Mouse (Mus musculus) neural tube, embryonic 14.5 days (tissue): ENCODE results near the gene Upk2. TPM values are rescaled to one million over a fixed set of nuclear protein-coding genes. Genes with fewer than 3 reads are reported as not detected.

Experiments
- ATAC-seq: fragments of 200-750 bp; cut with Nextera tagmentation; 2 replicates; pipeline ENCODE4 v1.8.0; 2017; ENCODE audit warnings: low read depth, mild to moderate bottlenecking, moderate TSS enrichment, moderate library complexity
- H3K27ac ChIP-seq: fragments of 300-500 bp; sonication (generic); 2 replicates; pipeline ENCODE4 v1.5.1; 2014; ENCODE audit warnings: low read depth, mild to moderate bottlenecking, control low read depth, low read length, moderate library complexity, mixed read lengths
- H3K27me3 ChIP-seq: fragments of 300-500 bp; sonication (generic); 2 replicates; pipeline ENCODE4 v1.6.1; 2014; ENCODE audit warnings: low read length; ENCODE audit not compliant: control insufficient read depth, insufficient read depth
- H3K36me3 ChIP-seq: fragments of 300-500 bp; sonication (generic); 2 replicates; pipeline ENCODE4 v1.6.1; 2014; ENCODE audit warnings: low read length, mixed read lengths; ENCODE audit not compliant: control insufficient read depth, insufficient read depth
- H3K4me1 ChIP-seq: fragments of 300-500 bp; sonication (generic); 2 replicates; pipeline ENCODE4 v1.6.1; 2014; ENCODE audit warnings: low read length; ENCODE audit not compliant: control insufficient read depth, insufficient read depth
- H3K4me2 ChIP-seq: fragments of 300-500 bp; sonication (generic); 2 replicates; pipeline ENCODE4 v1.6.1; 2014; ENCODE audit warnings: mild to moderate bottlenecking, low read depth, low read length, control low read depth
- H3K4me3 ChIP-seq: fragments of 300-500 bp; sonication (generic); 2 replicates; pipeline ENCODE4 v1.5.1; 2014; ENCODE audit warnings: low read depth, low read length, control low read depth, mixed read lengths
- H3K9ac ChIP-seq: fragments of 300-500 bp; sonication (generic); replicated peaks from 2 replicates; pipeline ENCODE4 v1.6.1; 2014; ENCODE audit warnings: low read depth, mild to moderate bottlenecking, control low read depth, low read length, mixed read lengths
- H3K9me3 ChIP-seq: fragments of 300-500 bp; sonication (generic); 2 replicates; pipeline ENCODE4 v1.6.1; 2016; ENCODE audit warnings: low read length; ENCODE audit not compliant: control insufficient read depth
- WGBS: fragments of 180-500 bp; shearing (Covaris S2); extraction: QIAGEN DNeasy Blood & Tissue Kit; methylation state at CpG from one replicate; pipeline ENCODE4 v1.1.7; 2014; 5-methylcytosine and 5-hydroxymethylcytosine counted together
- polyA plus RNA-seq: library from polyadenylated mRNA; unstranded; fragments of >200 nt; fragmentation: Nextera tagmentation; extraction: Ambion mirVana; gene quantifications from 2 replicates; pipeline ENCODE4 v1.2.1, GENCODE M21; 2014

Upk2 gene
- polyA plus RNA-seq, 1 experiment from 2014 or later: not detected

GRCm38 (mm10) chr9:44489651-44490085 is 34.9 kb upstream of the Upk2 start:
- peak; percentile 21; the same call in 1 of the 2 replicates for ATAC-seq
- Histone ChIP-seq H3K36me3 (no peaks in the 10 kb centered on the region), H3K27ac (peak overlapping the region; percentile 74; the same call in 1 of the 2 replicates), H3K4me1 (peaks cover 80% of the 10 kb centered on the region), H3K4me3 (no peak overlapping the region), H3K27me3 (no peaks in the 10 kb centered on the region), H3K9ac (no peak overlapping the region), H3K4me2 (peak overlapping the region; percentile 92), H3K9me3 (no peaks in the 10 kb centered on the region)
- WGBS: 5% methylated on average over 17 of the region's 17 CpGs

GRCm38 (mm10) chr9:44488855-44489381 is 34.1 kb upstream of the Upk2 start:
- no peaks in the 10 kb centered on the region for H3K36me3 ChIP-seq
- H3K9ac ChIP-seq: peak overlapping the region; percentile 34; the same call in 1 of the 2 replicates
- peak; percentile 22; the same call in 1 of the 2 replicates for ATAC-seq
- peak overlapping the region; percentile 92 for H3K4me2 ChIP-seq
- WGBS: 10% methylated on average over 3 of the region's 5 CpGs
- H3K4me3 ChIP-seq: peak overlapping the region; percentile 6; the same call in 1 of the 2 replicates
- peaks cover 79% of the 10 kb centered on the region for H3K4me1 ChIP-seq
- H3K27me3 ChIP-seq: no peaks in the 10 kb centered on the region
- H3K9me3 ChIP-seq: no peaks in the 10 kb centered on the region
- H3K27ac ChIP-seq: peak overlapping the region; percentile 74

GRCm38 (mm10) chr9:44488416-44488815 is 33.6 kb upstream of the Upk2 start:
- H3K27me3 ChIP-seq: no peaks in the 10 kb centered on the region
- H3K4me1 ChIP-seq: peaks cover 74% of the 10 kb centered on the region
- no peak for ATAC-seq
- H3K4me2 ChIP-seq: peak overlapping the region; percentile 92
- no peak overlapping the region for H3K9ac ChIP-seq
- H3K9me3 ChIP-seq: no peaks in the 10 kb centered on the region
- no peaks in the 10 kb centered on the region for H3K36me3 ChIP-seq
- WGBS: 23% methylated on average over 8 of the region's 8 CpGs
- H3K4me3 ChIP-seq: no peak overlapping the region; the same call in 1 of the 2 replicates
- peak overlapping the region; percentile 74; the same call in 1 of the 2 replicates for H3K27ac ChIP-seq

DNA sequence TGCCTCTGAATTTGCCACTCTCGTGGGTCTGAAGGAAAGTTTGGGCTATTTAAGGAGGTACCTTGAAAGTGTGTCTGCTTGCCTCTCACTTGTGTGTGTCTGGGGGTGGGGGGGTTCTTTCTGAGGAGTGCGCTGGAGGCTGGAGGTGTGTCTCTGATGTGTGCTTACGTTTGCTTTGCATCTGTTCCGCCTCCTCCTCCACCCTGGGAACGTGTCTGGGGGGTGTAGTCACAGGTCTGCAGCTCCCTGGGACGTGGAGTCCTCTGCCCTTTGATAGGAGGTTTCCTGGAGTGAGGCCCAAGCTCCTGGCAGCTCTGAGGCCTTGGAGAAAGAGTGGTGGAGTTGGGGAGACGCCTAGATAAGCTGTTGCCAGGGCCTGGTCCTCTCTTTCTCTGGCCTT is 32.7 kb upstream of the Upk2 start:
- Histone ChIP-seq H3K27me3 (no peaks in the 10 kb centered on the region), H3K4me3 (peak overlapping the region; percentile 4; the same call in 1 of the 2 replicates), H3K36me3 (no peaks in the 10 kb centered on the region), H3K4me1 (peaks cover 72% of the 10 kb centered on the region), H3K27ac (peak overlapping the region; percentile 29; the same call in 1 of the 2 replicates), H3K9me3 (no peaks in the 10 kb centered on the region), H3K9ac (no peak overlapping the region), H3K4me2 (peak overlapping the region; percentile 92)
- no peak for ATAC-seq
- WGBS: 17% methylated on average over 7 of the region's 7 CpGs

DNA sequence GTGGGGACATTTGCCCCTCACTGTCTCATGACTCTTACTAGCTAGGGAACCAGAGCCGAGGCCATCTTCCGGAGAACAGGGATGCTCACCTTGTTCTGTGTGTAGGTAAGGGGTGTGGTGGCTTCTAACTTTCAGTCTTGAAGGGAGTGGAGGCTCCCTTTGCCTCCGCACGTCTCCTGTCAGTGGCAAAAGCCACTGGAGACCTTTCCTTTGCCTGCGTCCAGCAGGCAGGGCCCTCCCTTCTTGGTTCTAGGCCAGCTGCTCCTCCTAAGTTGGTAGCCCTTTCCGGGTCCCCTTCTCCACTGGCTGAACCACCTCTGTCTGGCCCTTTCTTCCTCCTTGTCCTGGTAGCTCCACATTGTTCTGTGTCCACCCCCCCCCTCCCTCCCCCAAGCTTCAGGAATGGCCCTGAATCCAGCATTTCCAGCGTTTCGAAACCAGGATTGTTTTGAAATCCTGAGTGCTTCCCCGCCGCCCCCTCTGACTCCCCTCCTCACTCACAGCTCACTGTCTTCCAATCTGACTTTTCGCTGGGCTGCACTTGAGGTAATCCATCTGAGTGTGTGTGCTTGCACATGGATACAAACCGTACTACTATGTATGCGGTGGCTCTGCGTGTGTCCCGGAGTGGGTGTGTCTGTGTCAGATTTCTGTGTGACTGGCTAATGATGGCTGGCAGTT is 32.1 kb upstream of the Upk2 start:
- Histone ChIP-seq H3K9me3 (no peaks in the 10 kb centered on the region), H3K4me2 (peak overlapping the region; percentile 92), H3K27ac (no peak overlapping the region; the same call in 1 of the 2 replicates), H3K36me3 (no peaks in the 10 kb centered on the region), H3K27me3 (no peaks in the 10 kb centered on the region), H3K4me1 (peaks cover 72% of the 10 kb centered on the region), H3K4me3 (peak overlapping the region; percentile 15; the same call in 1 of the 2 replicates), H3K9ac (no peak overlapping the region)
- 25% methylated on average over 15 of the region's 15 CpGs for WGBS
- ATAC-seq: no peak

DNA sequence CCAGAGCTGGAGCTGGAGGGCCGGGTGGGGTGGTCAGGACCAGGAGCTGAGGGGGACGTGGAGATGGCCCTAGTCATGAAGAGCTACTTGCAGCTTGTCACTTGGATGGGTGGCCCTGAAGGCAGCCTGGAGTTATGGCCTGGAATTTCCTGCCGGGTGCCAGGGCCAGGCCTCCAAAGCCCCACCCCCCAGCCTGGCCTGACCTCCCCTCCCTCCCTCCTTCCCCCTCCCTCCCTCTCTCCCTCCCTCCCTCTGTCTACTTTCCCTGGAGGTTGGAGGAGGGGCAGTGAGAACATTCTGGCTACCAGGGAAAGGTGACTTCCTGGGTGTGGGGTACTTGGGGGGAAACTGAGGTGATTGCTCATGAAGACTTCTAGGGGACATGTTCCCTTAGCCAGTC is 31.6 kb upstream of the Upk2 start:
- Histone ChIP-seq H3K27ac (no peak overlapping the region; the same call in 1 of the 2 replicates), H3K36me3 (no peaks in the 10 kb centered on the region), H3K4me2 (peak overlapping the region; percentile 92), H3K9me3 (no peaks in the 10 kb centered on the region), H3K4me3 (peak overlapping the region; percentile 15; the same call in 1 of the 2 replicates), H3K27me3 (no peaks in the 10 kb centered on the region), H3K4me1 (peaks cover 70% of the 10 kb centered on the region), H3K9ac (no peak overlapping the region)
- no peak for ATAC-seq
- 12% methylated on average over 3 of the region's 3 CpGs for WGBS

GRCm38 (mm10) chr9:44485516-44486161 is 30.9 kb upstream of the Upk2 start:
- peak overlapping the region; percentile 92 for H3K4me2 ChIP-seq
- H3K4me1 ChIP-seq: peaks cover 67% of the 10 kb centered on the region
- peak overlapping the region; percentile 16; the same call in 1 of the 2 replicates for H3K4me3 ChIP-seq
- no peaks in the 10 kb centered on the region for H3K36me3 ChIP-seq
- 21% methylated on average over 14 of the region's 14 CpGs for WGBS
- H3K27me3 ChIP-seq: no peaks in the 10 kb centered on the region
- no peak overlapping the region for H3K27ac ChIP-seq
- H3K9me3 ChIP-seq: no peaks in the 10 kb centered on the region
- H3K9ac ChIP-seq: peak overlapping the region; percentile 22
- no peak for ATAC-seq

DNA sequence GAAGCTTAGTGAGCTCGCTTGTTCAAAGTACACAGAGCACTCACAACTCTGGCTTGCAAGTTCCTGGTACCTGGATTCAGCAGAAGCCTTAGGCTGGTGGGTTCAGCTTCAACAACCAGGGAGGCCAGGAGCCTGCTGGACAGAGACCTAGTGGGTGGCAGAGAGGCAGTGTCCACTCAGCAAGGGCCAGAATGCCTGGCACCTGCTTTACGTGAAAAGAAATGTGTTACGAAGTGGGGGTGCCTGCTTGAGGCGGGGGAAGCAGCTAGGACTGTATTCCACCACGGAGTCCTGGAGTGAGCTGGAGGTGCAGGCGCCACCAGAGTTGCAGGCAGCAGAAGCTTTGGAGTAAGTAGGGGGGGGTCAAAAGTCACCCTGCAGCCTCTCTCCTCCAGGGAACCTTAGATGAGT is 30.3 kb upstream of the Upk2 start:
- Histone ChIP-seq H3K4me2 (peak overlapping the region; percentile 92), H3K9ac (peak overlapping the region; percentile 22; the same call in 1 of the 2 replicates), H3K4me3 (peak overlapping the region; percentile 16; the same call in 1 of the 2 replicates), H3K4me1 (peaks cover 64% of the 10 kb centered on the region), H3K27me3 (no peaks in the 10 kb centered on the region), H3K9me3 (no peaks in the 10 kb centered on the region), H3K27ac (no peak overlapping the region), H3K36me3 (no peaks in the 10 kb centered on the region)
- 41% methylated on average over 6 of the region's 6 CpGs for WGBS
- no peak for ATAC-seq
